Mouse (Mus musculus) small intestine, adult 2 months (tissue): ENCODE measurements around the gene Snrnp35. TPM values are rescaled to one million over a fixed set of nuclear protein-coding genes. Genes with fewer than 3 reads are reported as not detected.

Source experiments
- H3K27ac ChIP-seq: fragments of 200-500 bp; 2 replicates; pipeline ENCODE4 v1.5.1; 2012; ENCODE audit warnings: low read depth, low read length, control low read depth, inconsistent platforms; ENCODE audit not compliant: insufficient read depth
- H3K27me3 ChIP-seq: fragments of 200-500 bp; 2 replicates; pipeline ENCODE4 v1.6.1; 2012; ENCODE audit warnings: mild to moderate bottlenecking, moderate library complexity, low read length, inconsistent platforms; ENCODE audit not compliant: control insufficient read depth, insufficient read depth
- H3K36me3 ChIP-seq: fragments of 200-500 bp; 2 replicates; pipeline ENCODE4 v1.6.1; 2012; ENCODE audit warnings: mild to moderate bottlenecking, low read length, control low read depth, inconsistent platforms; ENCODE audit not compliant: control insufficient read depth, insufficient read depth
- H3K4me1 ChIP-seq: fragments of 200-500 bp; 2 replicates; pipeline ENCODE4 v1.6.1; 2012; ENCODE audit warnings: low read length, inconsistent platforms, mixed read lengths; ENCODE audit not compliant: control insufficient read depth, insufficient read depth, insufficient read length
- H3K4me3 ChIP-seq: fragments of 200-500 bp; 2 replicates; pipeline ENCODE4 v1.5.1; 2012; ENCODE audit warnings: low read depth, mild to moderate bottlenecking, control low read depth, inconsistent platforms, low read length, moderate library complexity
- CTCF ChIP-seq: fragments of 200-500 bp; IDR thresholded peaks from 2 replicates; pipeline ENCODE4 v1.5.1; 2012; ENCODE audit warnings: low read depth, mild to moderate bottlenecking, control low read depth, inconsistent platforms, low read length, moderate library complexity, mixed read lengths; ENCODE audit not compliant: insufficient replicate concordance, insufficient read length; ENCODE audit errors: extremely low read depth
- POLR2A ChIP-seq: fragments of 200-500 bp; IDR thresholded peaks from 2 replicates; pipeline ENCODE4 v1.6.1; 2012; ENCODE audit warnings: low read depth, mild to moderate bottlenecking, control low read depth, inconsistent platforms, low read length, moderate library complexity
- WGBS: fragments of 180-500 bp; shearing (Covaris S2); methylation state at CpG from one replicate; pipeline ENCODE4 v1.1.7; 2018; 5-methylcytosine and 5-hydroxymethylcytosine counted together
- polyA plus RNA-seq: library from polyadenylated mRNA; depleted of rRNA; stranded (reverse); fragments of >200 nt; gene quantifications from 2 replicates; pipeline ENCODE4 v1.2.3, GENCODE M21; 2012

The Snrnp35 gene
- polyA plus RNA-seq, 1 experiment, result 1.8 TPM

DNA sequence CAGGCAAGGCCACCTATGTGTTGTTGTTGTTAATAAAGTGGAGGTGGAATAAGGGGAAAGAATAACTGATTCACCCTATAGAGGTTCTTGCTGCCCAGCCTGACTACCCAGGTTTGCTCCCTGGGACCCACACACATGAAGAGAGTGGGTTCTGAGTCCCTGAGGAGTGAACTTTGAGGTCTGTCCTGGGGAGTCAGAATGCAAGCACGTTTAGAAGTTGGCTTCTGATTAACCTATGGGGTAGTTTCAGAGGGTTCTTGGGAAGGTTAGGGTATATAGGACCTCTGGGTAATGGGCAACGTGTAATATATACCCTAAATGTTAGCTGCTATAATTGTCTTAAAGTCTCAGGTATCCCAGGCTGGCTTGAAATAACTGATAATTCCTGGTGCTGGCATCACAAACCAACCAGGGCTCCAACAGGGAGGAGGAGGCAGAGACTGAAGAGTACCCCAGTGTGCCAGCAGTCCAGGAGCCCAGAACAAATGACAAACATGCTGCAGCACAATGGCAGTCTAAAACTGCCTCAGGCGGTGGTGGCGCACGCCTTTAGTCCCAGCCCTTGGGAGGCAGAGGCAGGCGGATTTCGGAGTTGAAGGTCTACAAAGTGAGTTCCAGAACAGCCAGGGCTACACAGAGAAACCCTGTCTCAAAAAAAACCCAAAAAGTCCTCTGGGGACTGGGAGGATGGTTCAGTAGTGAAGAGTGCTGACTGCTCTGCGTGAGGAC is 20.5 kb upstream of the Snrnp35 start:
- TF ChIP-seq CTCF (no peak), POLR2A (no peak)
- H3K36me3 ChIP-seq, result peaks cover 56% of the 10 kb centered on the region
- WGBS, result 87% methylated on average over 8 of the region's 8 CpGs

DNA sequence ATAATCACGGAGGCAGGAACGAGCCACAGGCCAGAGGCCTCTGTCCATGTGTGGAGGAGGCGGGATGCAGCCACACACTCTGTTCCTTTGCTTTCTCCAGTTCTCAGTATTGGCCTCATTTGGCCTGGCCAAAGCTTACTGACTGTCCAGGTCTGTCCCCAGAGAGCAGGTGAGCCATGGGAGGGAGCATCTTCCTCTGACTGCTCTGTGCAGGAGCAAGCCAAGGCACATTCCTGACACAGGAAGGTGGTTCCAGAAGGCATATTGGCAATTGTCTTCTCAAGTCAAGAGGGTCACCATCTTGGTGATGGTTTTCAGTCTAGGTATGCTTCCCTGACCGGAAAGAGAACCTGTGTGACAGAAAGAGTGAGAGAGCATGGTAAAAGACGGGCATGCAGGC is 19.5 kb upstream of the Snrnp35 start:
- H3K4me1 ChIP-seq, result no peaks in the 10 kb centered on the region
- H3K27me3 ChIP-seq, result no peaks in the 10 kb centered on the region
- H3K4me3 ChIP-seq, result no peak overlapping the region
- 84% methylated on average over 5 of the region's 5 CpGs for WGBS
- TF ChIP-seq CTCF (no peak), POLR2A (no peak)
- H3K36me3 ChIP-seq, result peaks cover 53% of the 10 kb centered on the region
- no peak overlapping the region for H3K27ac ChIP-seq

More for the DNA sequence above, 20.5 kb upstream of the Snrnp35 start:
- Histone ChIP-seq H3K4me1 (no peaks in the 10 kb centered on the region), H3K27ac (no peak overlapping the region), H3K4me3 (no peak overlapping the region), H3K27me3 (no peaks in the 10 kb centered on the region)

GRCm38 (mm10) chr5:124464905-124465304 is 18.0 kb upstream of the Snrnp35 start:
- Histone ChIP-seq H3K4me3 (no peak overlapping the region), H3K27me3 (no peaks in the 10 kb centered on the region), H3K36me3 (peaks cover 50% of the 10 kb centered on the region), H3K4me1 (no peaks in the 10 kb centered on the region), H3K27ac (no peak overlapping the region)
- TF ChIP-seq POLR2A (no peak), CTCF (no peak)

DNA sequence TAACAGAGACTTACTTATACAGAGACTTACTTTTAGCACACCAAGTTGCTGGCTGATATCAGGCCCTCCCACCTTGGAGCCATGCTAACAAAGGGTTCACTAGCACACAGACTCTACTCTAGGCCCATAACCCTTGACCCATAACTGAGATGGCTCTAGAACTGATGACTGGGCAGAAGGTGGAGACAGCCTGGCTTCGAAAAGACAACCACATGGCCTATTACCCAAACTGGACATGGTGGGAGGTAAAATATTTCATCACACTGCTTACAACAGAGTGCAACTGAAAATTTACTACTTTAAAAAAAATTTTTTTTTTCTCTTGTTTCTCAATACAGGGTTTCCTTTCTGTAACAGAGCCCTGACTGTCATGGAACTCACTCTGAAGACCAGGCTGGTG is 15.2 kb upstream of the Snrnp35 start:
- Histone ChIP-seq H3K36me3 (peaks cover 29% of the 10 kb centered on the region), H3K4me1 (no peaks in the 10 kb centered on the region), H3K4me3 (no peak overlapping the region), H3K27ac (no peak overlapping the region), H3K27me3 (no peaks in the 10 kb centered on the region)
- TF ChIP-seq CTCF, result no peak
- no peak for TF ChIP-seq POLR2A
- 87% methylated on average over 1 of the region's 1 CpGs for WGBS

DNA sequence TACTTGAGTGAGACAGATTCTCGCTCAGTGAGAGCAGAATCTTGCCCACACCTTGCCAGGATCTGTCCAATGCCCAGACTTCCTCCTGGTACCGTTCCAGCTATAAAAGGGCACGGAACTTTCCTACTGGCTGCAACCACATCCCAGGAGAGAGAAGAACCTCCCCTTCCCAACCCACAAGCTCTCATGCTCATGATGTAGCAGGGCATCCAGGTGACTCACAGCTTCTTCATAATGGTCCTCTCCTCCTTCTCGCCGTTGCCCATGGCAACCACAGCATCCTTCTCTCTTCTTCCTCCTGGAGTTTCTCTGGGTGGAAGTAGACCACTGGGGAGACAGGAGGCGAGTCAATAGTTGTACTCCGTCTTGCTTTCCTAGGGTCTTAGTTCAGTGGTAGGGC is 14.6 kb upstream of the Snrnp35 start:
- H3K27me3 ChIP-seq, result no peaks in the 10 kb centered on the region
- H3K4me3 ChIP-seq, result no peak overlapping the region
- H3K27ac ChIP-seq, result no peak overlapping the region
- peaks cover 26% of the 10 kb centered on the region for H3K36me3 ChIP-seq
- 82% methylated on average over 7 of the region's 7 CpGs for WGBS
- H3K4me1 ChIP-seq, result no peaks in the 10 kb centered on the region
- TF ChIP-seq POLR2A (no peak), CTCF (no peak)

GRCm38 (mm10) chr5:124469486-124469885 is 13.4 kb upstream of the Snrnp35 start:
- Histone ChIP-seq H3K27me3 (no peaks in the 10 kb centered on the region), H3K4me3 (no peak overlapping the region), H3K27ac (no peak overlapping the region), H3K4me1 (no peaks in the 10 kb centered on the region), H3K36me3 (peaks cover 26% of the 10 kb centered on the region)
- WGBS, result 96% methylated on average over 6 of the region's 6 CpGs
- TF ChIP-seq POLR2A, result no peak
- TF ChIP-seq CTCF, result no peak

- Histone ChIP-seq H3K36me3 (peaks cover 22% of the 10 kb centered on the region), H3K27ac (no peak overlapping the region), H3K4me3 (no peak overlapping the region), H3K27me3 (no peaks in the 10 kb centered on the region), H3K4me1 (peaks cover 6% of the 10 kb centered on the region; the same call in 1 of the 2 replicates)
- no peak for TF ChIP-seq CTCF
- no peak for TF ChIP-seq POLR2A
- 86% methylated on average over 6 of the region's 6 CpGs for WGBS
Observed at GRCm38 (mm10) chr5:124470591-124471171, 12.3 kb upstream of the Snrnp35 start.
